Mouse (Mus musculus): ENCODE data around the gene Creld1. TPM values are rescaled to one million over a fixed set of nuclear protein-coding genes. Genes with fewer than 3 reads are reported as not detected.

Gene Creld1
- total and polyA plus RNA-seq, 2 experiments, result 12.3 to 24.4 TPM

GRCm38 (mm10) chr6:113438721-113439430 is 44.2 kb upstream of the Creld1 start:
- H3K27ac ChIP-seq (replicated peaks; ENCODE audit: insufficient read depth, low read depth, low read length), result peak overlapping the region; percentile 94
- DNase-seq (ENCODE audit: extremely low read depth, low read depth, low spot score), result peak; percentile 92

DNA sequence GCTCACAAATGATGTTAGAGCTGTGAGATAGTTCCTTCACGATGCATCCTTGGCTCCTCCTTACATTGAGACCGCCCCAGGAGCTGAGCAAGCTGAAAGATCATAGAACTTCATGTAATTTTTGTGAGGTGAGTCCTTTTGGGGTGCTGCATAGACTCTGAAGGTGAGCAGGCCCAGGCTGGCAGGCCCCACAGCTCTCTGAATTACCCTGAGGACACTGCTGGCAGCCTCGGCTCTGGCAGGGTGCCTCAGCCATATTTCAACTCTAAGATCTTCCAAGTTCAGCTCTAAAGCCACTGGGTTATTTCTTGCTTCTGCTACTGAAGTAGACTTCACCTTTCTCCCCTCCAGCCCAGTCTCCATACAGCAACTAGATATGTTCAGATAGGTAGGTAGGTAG is 42.4 kb upstream of the Creld1 start:
- peak; percentile 36 for DNase-seq (ENCODE audit: extremely low read depth, low read depth, low spot score)
- TF ChIP-seq CTCF (IDR thresholded peaks at IDR 0.05; ENCODE audit: low read depth, low read length), result no peak
- TF ChIP-seq POLR2A (IDR thresholded peaks at IDR 0.05; ENCODE audit: extremely low read depth, insufficient read depth, low read length), result no peak
- no peak overlapping the region for H3K4me3 ChIP-seq (ENCODE audit: insufficient read depth, low read depth, low read length)
- 63% methylated on average over 3 of the region's 3 CpGs for WGBS
- H3K4me1 ChIP-seq (ENCODE audit: control insufficient read depth, insufficient read depth, low read length), result peaks cover 31% of the 10 kb centered on the region
- 0 out of 2 replicates have a peak overlapping the region, but pooled peaks have one; percentile 24 for H3K9ac ChIP-seq (ENCODE audit: low read depth, low read length)
- H3K27ac ChIP-seq (replicated peaks; ENCODE audit: insufficient read depth, low read depth, low read length), result peak overlapping the region; percentile 7; the same call in 1 of the 2 replicates
- H3K27me3 ChIP-seq (ENCODE audit: control insufficient read depth, insufficient read depth, low read length), result no peaks in the 10 kb centered on the region
- H3K79me2 ChIP-seq (ENCODE audit: control insufficient read depth, insufficient read depth, low read length), result peaks cover 6% of the 10 kb centered on the region
- H3K36me3 ChIP-seq (ENCODE audit: control insufficient read depth, insufficient read depth, low read length), result peaks cover 3% of the 10 kb centered on the region; the same call in 1 of the 2 replicates

More at GRCm38 (mm10) chr6:113438721-113439430, 44.2 kb upstream of the Creld1 start:
- H3K79me2 ChIP-seq (ENCODE audit: control insufficient read depth, insufficient read depth, low read length), result peaks cover 12% of the 10 kb centered on the region
- H3K27me3 ChIP-seq (ENCODE audit: control insufficient read depth, insufficient read depth, low read length), result no peaks in the 10 kb centered on the region
- H3K36me3 ChIP-seq (ENCODE audit: control insufficient read depth, insufficient read depth, low read length), result peaks cover 11% of the 10 kb centered on the region; the same call in 1 of the 2 replicates
- H3K9ac ChIP-seq (ENCODE audit: low read depth, low read length), result peak overlapping the region; percentile 42; the same call in 1 of the 2 replicates
- H3K4me1 ChIP-seq (ENCODE audit: control insufficient read depth, insufficient read depth, low read length), result peaks cover 38% of the 10 kb centered on the region
- WGBS, result 29% methylated on average over 12 of the region's 12 CpGs
- H3K4me3 ChIP-seq (ENCODE audit: insufficient read depth, low read depth, low read length), result no peak overlapping the region
- no peak for TF ChIP-seq POLR2A (IDR thresholded peaks at IDR 0.05; ENCODE audit: extremely low read depth, insufficient read depth, low read length)
- TF ChIP-seq CTCF (IDR thresholded peaks at IDR 0.05; ENCODE audit: low read depth, low read length), result no peak

DNA sequence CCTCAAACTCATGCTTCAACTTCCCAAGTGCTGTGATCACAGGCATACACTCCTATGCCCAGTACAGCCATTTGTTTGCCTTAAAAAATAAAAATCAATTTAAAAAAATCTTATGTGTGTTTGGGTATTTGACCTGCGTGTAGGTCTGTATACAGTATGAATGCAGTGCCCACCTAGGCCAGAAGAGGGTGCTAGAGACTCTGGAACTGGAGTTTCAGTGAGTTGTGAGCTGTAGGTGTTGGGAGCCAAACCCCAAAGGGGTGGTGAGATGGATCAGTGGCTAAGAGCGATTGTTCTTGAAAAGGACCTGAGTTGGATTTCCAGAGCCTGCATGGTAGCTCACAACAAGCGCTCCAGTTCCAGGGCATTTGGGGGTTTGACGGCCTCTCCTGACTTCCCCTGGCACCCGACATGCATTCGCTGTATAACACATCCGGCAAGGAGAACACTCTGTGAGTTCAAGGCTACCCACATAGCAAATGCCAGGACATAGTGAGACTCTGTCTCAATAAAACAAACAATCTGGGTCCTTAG is 41.9 kb upstream of the Creld1 start:
- peaks cover 2% of the 10 kb centered on the region; the same call in 1 of the 2 replicates for H3K36me3 ChIP-seq (ENCODE audit: control insufficient read depth, insufficient read depth, low read length)
- 35% methylated on average over 7 of the region's 7 CpGs for WGBS
- DNase-seq (ENCODE audit: extremely low read depth, low read depth, low spot score), result peak; percentile 84
- H3K4me1 ChIP-seq (ENCODE audit: control insufficient read depth, insufficient read depth, low read length), result peaks cover 31% of the 10 kb centered on the region
- H3K79me2 ChIP-seq (ENCODE audit: control insufficient read depth, insufficient read depth, low read length), result peaks cover 5% of the 10 kb centered on the region
- TF ChIP-seq POLR2A (IDR thresholded peaks at IDR 0.05; ENCODE audit: extremely low read depth, insufficient read depth, low read length) (no peak), CTCF (IDR thresholded peaks at IDR 0.05; ENCODE audit: low read depth, low read length) (peak; percentile 57; the same call in 1 of the 2 replicates)
- H3K27ac ChIP-seq (replicated peaks; ENCODE audit: insufficient read depth, low read depth, low read length), result no peak overlapping the region
- H3K27me3 ChIP-seq (ENCODE audit: control insufficient read depth, insufficient read depth, low read length), result no peaks in the 10 kb centered on the region
- no peak overlapping the region for H3K4me3 ChIP-seq (ENCODE audit: insufficient read depth, low read depth, low read length)
- no peak overlapping the region for H3K9ac ChIP-seq (ENCODE audit: low read depth, low read length)

DNA sequence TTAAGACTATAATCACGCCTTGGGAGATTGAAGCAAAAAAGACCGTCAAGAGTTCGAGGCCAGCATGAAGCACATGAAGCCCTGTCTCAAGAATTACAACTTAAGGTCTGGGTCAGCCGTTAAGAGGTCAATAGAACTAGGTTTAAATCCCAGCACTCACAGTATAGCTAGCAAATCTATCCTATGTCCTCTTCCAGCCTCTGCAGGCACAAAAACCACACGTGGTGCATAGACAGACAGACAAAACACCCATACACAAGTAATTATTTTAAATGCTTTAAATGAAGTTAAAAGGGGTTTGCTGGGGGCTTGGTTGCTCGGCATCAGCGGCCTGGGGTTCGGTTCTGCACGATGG is 41.0 kb upstream of the Creld1 start:
- Histone ChIP-seq H3K36me3 (ENCODE audit: control insufficient read depth, insufficient read depth, low read length) (peaks cover 9% of the 10 kb centered on the region; the same call in 1 of the 2 replicates), H3K27ac (replicated peaks; ENCODE audit: insufficient read depth, low read depth, low read length) (no peak overlapping the region), H3K4me1 (ENCODE audit: control insufficient read depth, insufficient read depth, low read length) (peaks cover 31% of the 10 kb centered on the region), H3K4me3 (ENCODE audit: insufficient read depth, low read depth, low read length) (no peak overlapping the region), H3K79me2 (ENCODE audit: control insufficient read depth, insufficient read depth, low read length) (peaks cover 5% of the 10 kb centered on the region), H3K9ac (ENCODE audit: low read depth, low read length) (no peak overlapping the region), H3K27me3 (ENCODE audit: control insufficient read depth, insufficient read depth, low read length) (no peaks in the 10 kb centered on the region)
- TF ChIP-seq CTCF (IDR thresholded peaks at IDR 0.05; ENCODE audit: low read depth, low read length) (no peak), POLR2A (IDR thresholded peaks at IDR 0.05; ENCODE audit: extremely low read depth, insufficient read depth, low read length) (no peak)
- no peak for DNase-seq (ENCODE audit: extremely low read depth, low read depth, low spot score)
- 39% methylated on average over 9 of the region's 9 CpGs for WGBS

DNA sequence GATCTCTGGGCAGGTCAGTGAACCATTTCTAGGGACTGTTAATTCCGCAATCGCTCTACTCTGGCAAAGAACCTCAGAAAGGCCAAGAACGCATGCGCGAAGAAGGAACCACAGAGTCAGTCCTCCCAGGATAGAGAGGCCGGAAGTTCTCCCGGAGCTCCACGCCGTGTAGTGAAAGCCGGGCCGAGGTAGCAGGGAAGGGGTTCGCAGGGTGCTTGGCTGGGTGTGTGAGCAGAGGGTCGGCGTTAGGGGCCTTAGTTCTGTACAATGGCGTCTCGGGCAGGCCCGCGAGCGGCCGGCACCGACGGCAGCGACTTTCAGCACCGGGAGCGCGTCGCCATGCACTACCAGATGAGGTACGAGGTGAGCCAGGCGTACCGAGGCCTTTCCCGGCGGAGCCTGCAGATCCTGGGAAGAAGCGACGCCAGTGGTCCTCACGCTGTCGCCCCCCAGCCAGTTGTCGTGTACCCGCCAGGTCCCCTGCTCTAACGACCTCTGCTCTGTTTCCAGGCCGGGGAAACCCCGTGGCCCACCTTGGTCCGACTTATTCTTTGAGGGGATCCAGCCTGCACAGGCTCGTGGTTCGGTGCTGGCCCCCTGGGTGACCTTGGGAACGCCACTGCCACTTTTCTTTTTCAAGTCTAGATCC is 40.5 kb upstream of the Creld1 start, which contains the start of gene Jagn1:
Jagn1 (plus strand) TSS at position 128 of the 649 bp plus-strand sequence.
- Histone ChIP-seq H3K4me3 (ENCODE audit: insufficient read depth, low read depth, low read length) (peak within 1 kb of the TSS; percentile 92), H3K79me2 (ENCODE audit: control insufficient read depth, insufficient read depth, low read length) (peaks cover 5% of the 10 kb centered on the region), H3K36me3 (ENCODE audit: control insufficient read depth, insufficient read depth, low read length) (peaks cover 12% of the 10 kb centered on the region; the same call in 1 of the 2 replicates), H3K9ac (ENCODE audit: low read depth, low read length) (peak within 1 kb of the TSS; percentile 93), H3K27ac (replicated peaks; ENCODE audit: insufficient read depth, low read depth, low read length) (peak within 1 kb of the TSS; percentile 72), H3K4me1 (ENCODE audit: control insufficient read depth, insufficient read depth, low read length) (peaks cover 30% of the 10 kb centered on the region), H3K27me3 (ENCODE audit: control insufficient read depth, insufficient read depth, low read length) (no peaks in the 10 kb centered on the region)
- DNase-seq (ENCODE audit: extremely low read depth, low read depth, low spot score), result peak; percentile 92
- no peak for TF ChIP-seq CTCF (IDR thresholded peaks at IDR 0.05; ENCODE audit: low read depth, low read length)
- peak; percentile 56; the same call in 1 of the 2 replicates for TF ChIP-seq POLR2A (IDR thresholded peaks at IDR 0.05; ENCODE audit: extremely low read depth, insufficient read depth, low read length)
- under 1% methylated on average over 45 of the region's 45 CpGs for WGBS
